Mouse (Mus musculus) forebrain, embryonic 12.5 days (tissue): Measurements from ENCODE around the gene Gm20388. TPM values are rescaled to one million over a fixed set of nuclear protein-coding genes. Genes with fewer than 3 reads are reported as not detected.

Source experiments
- ATAC-seq: fragments of 200-750 bp; cut with Nextera tagmentation; 2 replicates; pipeline ENCODE4 v1.8.0; 2017; ENCODE audit warnings: moderate TSS enrichment; ENCODE audit not compliant: low FRiP score
- H3K27ac ChIP-seq: fragments of 300-500 bp; sonication (generic); 2 replicates; pipeline ENCODE4 v1.5.1; 2016; ENCODE audit warnings: mild to moderate bottlenecking
- H3K27me3 ChIP-seq: fragments of 300-500 bp; sonication (generic); 2 replicates; pipeline ENCODE4 v1.6.1; 2016; ENCODE audit warnings: mild to moderate bottlenecking
- H3K36me3 ChIP-seq: fragments of 300-500 bp; sonication (generic); replicated peaks from 2 replicates; pipeline ENCODE4 v1.6.1; 2016; ENCODE audit warnings: mild to moderate bottlenecking
- H3K4me1 ChIP-seq: fragments of 300-500 bp; sonication (generic); 2 replicates; pipeline ENCODE4 v1.6.1; 2016
- H3K4me2 ChIP-seq: fragments of 300-500 bp; sonication (generic); 2 replicates; pipeline ENCODE4 v1.6.1; 2016; ENCODE audit warnings: mild to moderate bottlenecking, moderate library complexity
- H3K4me3 ChIP-seq: fragments of 300-500 bp; sonication (generic); replicated peaks from 2 replicates; pipeline ENCODE4 v1.5.1; 2016; ENCODE audit warnings: mild to moderate bottlenecking
- H3K9ac ChIP-seq: fragments of 300-500 bp; sonication (generic); 2 replicates; pipeline ENCODE4 v1.6.1; 2016; ENCODE audit warnings: mild to moderate bottlenecking
- H3K9me3 ChIP-seq: fragments of 300-500 bp; sonication (generic); 2 replicates; pipeline ENCODE4 v1.6.1; 2016
- WGBS: fragments of 180-500 bp; shearing (Covaris S2); methylation state at CpG from one replicate; pipeline ENCODE4 v1.1.7; 2016; 5-methylcytosine and 5-hydroxymethylcytosine counted together
- polyA plus RNA-seq: library from polyadenylated mRNA; unstranded; fragments of >200 nt; fragmentation: Nextera tagmentation; extraction: Ambion mirVana; gene quantifications from 2 replicates; pipeline ENCODE4 v1.2.1, GENCODE M21; 2016

Gm20388 gene
- polyA plus RNA-seq, 1 experiment from 2014 or later: not detected

DNA sequence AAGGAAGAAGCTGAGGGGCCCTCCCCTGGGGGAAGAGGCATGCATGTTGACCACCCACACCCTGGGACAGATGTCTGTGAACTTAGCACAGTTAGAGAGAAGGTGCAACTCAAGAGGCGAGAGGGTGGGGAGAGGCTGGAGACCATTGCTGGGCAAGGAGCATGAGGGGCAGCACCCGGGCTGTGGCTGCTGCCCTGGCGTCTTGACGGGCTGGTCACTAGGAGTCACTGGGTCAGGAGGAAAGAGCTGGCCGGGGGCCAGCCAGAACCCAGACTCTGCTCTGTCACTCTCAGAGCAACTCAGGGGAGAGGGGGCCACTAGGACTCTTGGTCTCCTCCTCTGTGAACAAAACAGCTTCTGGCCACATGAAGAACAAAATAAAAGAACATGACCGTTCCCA, 278.8 kb downstream of the Gm20388 start:
- H3K4me3 ChIP-seq: no peak overlapping the region
- H3K9ac ChIP-seq: no peak overlapping the region
- H3K9me3 ChIP-seq: no peaks in the 10 kb centered on the region
- no peak overlapping the region for H3K27ac ChIP-seq
- no peak overlapping the region for H3K4me2 ChIP-seq
- ATAC-seq: no peak
- H3K4me1 ChIP-seq: peaks cover 37% of the 10 kb centered on the region
- H3K27me3 ChIP-seq: 0 out of 2 replicates have a peak, but pooled peaks cover 3% of the 10 kb centered on the region
- H3K36me3 ChIP-seq: no peaks in the 10 kb centered on the region
- 81% methylated on average over 6 of the region's 6 CpGs for WGBS

GRCm38 (mm10) chr8:120190107-120190809, 279.6 kb downstream of the Gm20388 start:
- Histone ChIP-seq H3K4me3 (no peak overlapping the region), H3K4me1 (peaks cover 29% of the 10 kb centered on the region), H3K9ac (no peak overlapping the region), H3K36me3 (no peaks in the 10 kb centered on the region), H3K27ac (no peak overlapping the region), H3K27me3 (no peaks in the 10 kb centered on the region), H3K4me2 (no peak overlapping the region), H3K9me3 (no peaks in the 10 kb centered on the region)
- peak; percentile 9; the same call in 1 of the 2 replicates for ATAC-seq
- 83% methylated on average over 17 of the region's 17 CpGs for WGBS

- whole genome bisulfite sequencing: 62% methylated on average over 20 of the region's 20 CpGs
- Histone ChIP-seq H3K9me3 (no peaks in the 10 kb centered on the region), H3K9ac (0 out of 2 replicates have a peak overlapping the region, but pooled peaks have one; percentile 12), H3K4me2 (peak overlapping the region; percentile 35), H3K27me3 (no peaks in the 10 kb centered on the region), H3K36me3 (no peaks in the 10 kb centered on the region), H3K27ac (peak overlapping the region; percentile 66), H3K4me1 (peaks cover 22% of the 10 kb centered on the region), H3K4me3 (no peak overlapping the region)
- peak; percentile 70 for ATAC-seq
Observed at GRCm38 (mm10) chr8:120190810-120191413, 280.3 kb downstream of the Gm20388 start.

- H3K9me3 ChIP-seq: no peaks in the 10 kb centered on the region
- H3K4me1 ChIP-seq: peaks cover 15% of the 10 kb centered on the region
- H3K27me3 ChIP-seq: no peaks in the 10 kb centered on the region
- 75% methylated on average over 5 of the region's 5 CpGs for WGBS
- H3K4me2 ChIP-seq: no peak overlapping the region
- H3K9ac ChIP-seq: no peak overlapping the region
- peak overlapping the region; percentile 66; the same call in 1 of the 2 replicates for H3K27ac ChIP-seq
- no peak for ATAC-seq
- H3K36me3 ChIP-seq: no peaks in the 10 kb centered on the region
- no peak overlapping the region for H3K4me3 ChIP-seq
Observed at GRCm38 (mm10) chr8:120191633-120192032, 281.0 kb downstream of the Gm20388 start.

- Histone ChIP-seq H3K4me2 (no peak overlapping the region), H3K9me3 (no peaks in the 10 kb centered on the region), H3K4me3 (no peak overlapping the region), H3K27me3 (no peaks in the 10 kb centered on the region), H3K36me3 (no peaks in the 10 kb centered on the region), H3K4me1 (peaks cover 10% of the 10 kb centered on the region), H3K27ac (no peak overlapping the region), H3K9ac (no peak overlapping the region)
- 95% methylated on average over 5 of the region's 5 CpGs for WGBS
- no peak for ATAC-seq
Observed at GRCm38 (mm10) chr8:120192118-120192517, 281.5 kb downstream of the Gm20388 start.

DNA sequence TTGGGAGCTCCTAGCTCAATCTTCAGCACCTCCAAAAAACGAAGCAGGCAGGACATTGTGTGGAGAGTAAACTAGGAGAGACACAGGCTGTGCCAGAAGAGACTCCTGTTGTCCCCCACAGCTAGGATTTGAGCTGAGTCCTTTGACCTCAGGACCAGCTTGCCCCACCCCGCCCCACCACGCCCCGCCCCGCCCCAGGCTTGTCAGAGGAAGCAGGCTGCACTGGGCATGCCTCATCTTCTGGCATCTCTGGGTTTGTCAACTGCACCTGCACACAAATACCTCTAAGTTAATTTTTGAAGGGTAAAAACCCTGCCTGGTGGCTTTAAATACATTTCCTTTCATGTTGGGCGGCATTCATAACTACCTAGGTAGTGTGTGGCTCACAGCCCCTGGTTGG, 290.7 kb downstream of the Gm20388 start:
- 83% methylated on average over 6 of the region's 6 CpGs for WGBS
- H3K27me3 ChIP-seq: 0 out of 2 replicates have a peak, but pooled peaks cover 6% of the 10 kb centered on the region
- H3K4me1 ChIP-seq: no peaks in the 10 kb centered on the region
- H3K36me3 ChIP-seq: no peaks in the 10 kb centered on the region
- peaks cover 5% of the 10 kb centered on the region for H3K9me3 ChIP-seq
- ATAC-seq: no peak
- no peak overlapping the region for H3K4me2 ChIP-seq
- no peak overlapping the region for H3K4me3 ChIP-seq
- no peak overlapping the region for H3K27ac ChIP-seq
- H3K9ac ChIP-seq: no peak overlapping the region

- 0 out of 2 replicates have a peak, but pooled peaks cover 6% of the 10 kb centered on the region for H3K27me3 ChIP-seq
- no peak overlapping the region for H3K4me3 ChIP-seq
- no peak overlapping the region for H3K4me2 ChIP-seq
- no peak overlapping the region for H3K9ac ChIP-seq
- 79% methylated on average over 3 of the region's 3 CpGs for WGBS
- H3K36me3 ChIP-seq: no peaks in the 10 kb centered on the region
- H3K4me1 ChIP-seq: no peaks in the 10 kb centered on the region
- no peak overlapping the region for H3K27ac ChIP-seq
- peaks cover 5% of the 10 kb centered on the region for H3K9me3 ChIP-seq
- ATAC-seq: no peak
Observed at GRCm38 (mm10) chr8:120202546-120202945, 291.9 kb downstream of the Gm20388 start.

GRCm38 (mm10) chr8:120204736-120205360, 294.2 kb downstream of the Gm20388 start:
- H3K27me3 ChIP-seq: 0 out of 2 replicates have a peak, but pooled peaks cover 7% of the 10 kb centered on the region
- H3K4me1 ChIP-seq: peaks cover under 1% of the 10 kb centered on the region; the same call in 1 of the 2 replicates
- H3K27ac ChIP-seq: no peak overlapping the region
- no peak overlapping the region for H3K4me3 ChIP-seq
- no peak for ATAC-seq
- H3K9me3 ChIP-seq: peaks cover 2% of the 10 kb centered on the region
- no peak overlapping the region for H3K4me2 ChIP-seq
- no peaks in the 10 kb centered on the region for H3K36me3 ChIP-seq
- no peak overlapping the region for H3K9ac ChIP-seq
- WGBS: 75% methylated on average over 7 of the region's 7 CpGs

DNA sequence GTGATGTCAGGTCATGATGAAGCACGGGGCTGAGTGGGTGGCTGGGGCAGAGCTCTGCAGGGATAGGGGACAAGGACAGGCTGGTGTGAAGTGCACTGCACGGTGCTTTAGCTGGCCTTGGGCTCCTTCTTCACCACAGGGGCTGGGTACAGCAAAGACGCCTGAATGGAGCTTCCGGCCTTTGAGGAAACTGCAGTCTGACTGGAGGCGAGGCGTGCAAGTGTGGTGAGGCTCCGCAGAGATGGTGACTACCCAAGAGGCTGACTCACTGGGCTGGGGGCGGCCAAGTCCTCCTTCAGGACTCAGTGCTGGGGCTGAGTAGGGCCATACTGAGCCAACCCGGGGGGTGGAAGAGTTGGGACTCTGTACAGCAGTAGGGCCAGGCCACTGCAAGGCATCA, 295.3 kb downstream of the Gm20388 start:
- no peaks in the 10 kb centered on the region for H3K9me3 ChIP-seq
- no peak overlapping the region for H3K4me3 ChIP-seq
- H3K27me3 ChIP-seq: 0 out of 2 replicates have a peak, but pooled peaks cover 11% of the 10 kb centered on the region
- no peak overlapping the region for H3K27ac ChIP-seq
- no peak for ATAC-seq
- no peaks in the 10 kb centered on the region for H3K36me3 ChIP-seq
- peaks cover 11% of the 10 kb centered on the region for H3K4me1 ChIP-seq
- WGBS: 82% methylated on average over 9 of the region's 9 CpGs
- H3K4me2 ChIP-seq: no peak overlapping the region
- no peak overlapping the region for H3K9ac ChIP-seq

DNA sequence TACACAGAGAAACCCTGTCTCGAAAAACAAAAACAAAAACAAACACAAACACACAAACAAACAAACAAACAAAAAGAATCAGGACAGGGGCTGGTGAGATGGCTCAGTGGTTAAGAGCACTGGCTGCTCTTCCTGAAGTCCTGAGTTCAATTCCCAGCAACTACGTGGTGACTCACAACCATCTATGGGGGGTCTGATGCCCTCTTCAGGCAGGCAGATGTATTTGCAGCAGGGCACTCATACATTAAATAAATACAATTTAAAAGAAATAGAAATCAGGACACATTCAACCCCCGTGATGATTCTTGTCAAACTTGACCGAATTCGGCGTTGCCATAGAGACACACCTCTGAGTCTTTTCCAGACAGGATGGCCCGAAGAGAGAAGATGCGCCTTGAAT, 296.7 kb downstream of the Gm20388 start:
- Histone ChIP-seq H3K27me3 (0 out of 2 replicates have a peak, but pooled peaks cover 9% of the 10 kb centered on the region), H3K9ac (no peak overlapping the region), H3K4me2 (no peak overlapping the region), H3K9me3 (no peaks in the 10 kb centered on the region), H3K36me3 (no peaks in the 10 kb centered on the region), H3K4me3 (no peak overlapping the region), H3K4me1 (peaks cover 21% of the 10 kb centered on the region), H3K27ac (no peak overlapping the region)
- WGBS: 91% methylated on average over 8 of the region's 8 CpGs
- no peak for ATAC-seq

DNA sequence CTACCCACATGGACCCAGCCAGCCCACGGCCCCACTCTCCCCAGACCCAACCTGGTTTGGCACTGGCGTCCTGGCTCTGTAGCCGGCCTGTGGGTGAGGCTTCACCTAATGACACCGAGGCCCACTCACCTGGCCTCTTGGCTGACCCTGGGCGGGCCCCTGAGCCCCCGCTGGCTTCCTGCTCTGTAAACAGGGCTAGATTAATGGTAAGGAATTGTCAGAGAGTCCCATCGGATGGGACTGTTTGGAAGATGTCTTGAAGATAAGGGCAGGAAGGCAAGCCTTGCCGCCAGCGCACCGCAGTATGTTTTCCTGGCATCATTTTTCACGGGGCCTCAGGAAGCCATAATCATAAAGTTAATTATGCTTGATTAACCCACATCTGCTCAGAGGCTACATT, 297.5 kb downstream of the Gm20388 start:
- Histone ChIP-seq H3K4me2 (no peak overlapping the region), H3K4me1 (peaks cover 21% of the 10 kb centered on the region), H3K4me3 (no peak overlapping the region), H3K27ac (no peak overlapping the region), H3K9me3 (no peaks in the 10 kb centered on the region), H3K9ac (no peak overlapping the region), H3K27me3 (peaks cover 9% of the 10 kb centered on the region; the same call in 1 of the 2 replicates), H3K36me3 (no peaks in the 10 kb centered on the region)
- 78% methylated on average over 11 of the region's 11 CpGs for whole genome bisulfite sequencing
- ATAC-seq: no peak

DNA sequence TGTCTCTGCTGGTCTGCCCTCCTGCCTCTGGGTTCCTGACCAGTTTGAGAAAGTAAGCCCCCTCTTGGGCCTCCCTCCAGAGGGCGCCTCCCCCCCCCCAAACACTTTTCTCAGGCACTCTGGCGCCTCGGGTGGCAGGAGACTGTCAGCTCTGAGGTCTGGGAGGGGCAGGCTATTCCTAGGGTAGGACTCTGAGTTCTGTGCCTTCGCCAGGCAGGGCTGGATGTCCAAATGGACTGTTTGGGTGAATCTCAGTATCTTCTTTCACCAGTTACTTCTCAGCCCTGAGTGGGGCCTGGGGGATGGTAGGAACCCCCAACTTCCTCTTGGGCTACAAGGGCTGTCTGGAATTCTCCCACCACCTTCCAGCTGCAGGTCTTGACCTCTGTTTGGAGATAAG, 300.7 kb downstream of the Gm20388 start:
- H3K36me3 ChIP-seq: no peaks in the 10 kb centered on the region
- peaks cover 37% of the 10 kb centered on the region for H3K4me1 ChIP-seq
- H3K27ac ChIP-seq: no peak overlapping the region
- H3K27me3 ChIP-seq: peaks cover 9% of the 10 kb centered on the region; the same call in 1 of the 2 replicates
- H3K4me3 ChIP-seq: no peak overlapping the region
- ATAC-seq: no peak
- no peaks in the 10 kb centered on the region for H3K9me3 ChIP-seq
- no peak overlapping the region for H3K4me2 ChIP-seq
- 15% methylated on average over 4 of the region's 4 CpGs for WGBS
- no peak overlapping the region for H3K9ac ChIP-seq
